Mouse (Mus musculus): ENCODE measurements around the gene Psmb4. TPM values are rescaled to one million over a fixed set of nuclear protein-coding genes. Genes with fewer than 3 reads are reported as not detected.

Gene Psmb4
- total RNA-seq, 2 experiments from 2014 or later = 176 to 198 TPM

- no peak overlapping the region for H3K4me3 ChIP-seq
- no peak overlapping the region for H3K27ac ChIP-seq
- no peak for TF ChIP-seq CTCF (IDR thresholded peaks at IDR 0.05)
- intact Hi-C loops (cut with DNase I) = no loop called here
- no peak for DNase-seq
Measured at GRCm38 (mm10) chr3:94835396-94835795, 51.4 kb downstream of the Psmb4 start.

Other genes starting within 250 kb of the Psmb4 start
- not detected for gene Gm10972, start 243.8 kb downstream of the Psmb4 start, total RNA-seq (2021)
- 1 to 10 TPM in 1 of 2 experiments, under 1 TPM in 1; 0.92 to 2.2 TPM for gene Tuft1, start 228.1 kb downstream of the Psmb4 start, total RNA-seq (2021)
- gene Selenbp2, start 193.4 kb downstream of the Psmb4 start, total RNA-seq (2021) = 1 to 10 TPM in 1 of 2 experiments, under 1 TPM in 1; 0.89 to 3.0 TPM
- under 1 TPM in 1 of 2 experiments, not detected in 1; 0.08 TPM for gene Cgn, start 100.5 kb downstream of the Psmb4 start, total RNA-seq (2021)
- gene Pogz, start 49.4 kb downstream of the Psmb4 start, total RNA-seq (2021) = 10 to 100 TPM; 14.9 to 18.4 TPM
- 10 to 100 TPM; 10.1 to 28.6 TPM for gene Selenbp1, start 46.1 kb upstream of the Psmb4 start, total RNA-seq (2021)
- gene Rfx5, start 67.1 kb upstream of the Psmb4 start, total RNA-seq (2021) = 1 to 10 TPM; 4.7 to 5.2 TPM
- 10 to 100 TPM; 23.4 to 24.0 TPM for gene Pi4kb, start 87.8 kb upstream of the Psmb4 start, total RNA-seq (2021)
- gene Zfp687, start 128.5 kb upstream of the Psmb4 start, total RNA-seq (2021) = 10 to 100 TPM; 10.9 to 11.5 TPM
- 100 to 1,000 TPM; 164 to 237 TPM for gene Psmd4, start 155.7 kb upstream of the Psmb4 start, total RNA-seq (2021)
- gene Pip5k1a, start 220.0 kb upstream of the Psmb4 start, total RNA-seq (2021) = 10 to 100 TPM; 23.1 to 26.5 TPM
- 10 to 100 TPM; 48.9 to 73.2 TPM for gene Vps72, start 224.1 kb upstream of the Psmb4 start, total RNA-seq (2021)
- 100 to 1,000 TPM; 598 to 814 TPM for gene Tmod4, start 237.5 kb upstream of the Psmb4 start, total RNA-seq (2021)
- gene Scnm1, start 247.1 kb upstream of the Psmb4 start, total RNA-seq (2021) = 10 to 100 TPM; 33.2 to 40.7 TPM
- 1 to 10 TPM; 6.7 to 7.2 TPM for gene Lysmd1, start 247.1 kb upstream of the Psmb4 start, total RNA-seq (2021)

Measured in gastrocnemius, adult 2 months (tissue).